Mouse (Mus musculus): ENCODE results near the gene Kcng1. TPM values are rescaled to one million over a fixed set of nuclear protein-coding genes. Genes with fewer than 3 reads are reported as not detected.
A peak's percentile ranks its signal among the peaks of the same experiment; 100 is the strongest.

Gene Kcng1
- polyA plus RNA-seq, 2 experiments = 0.02 to 0.09 TPM

DNA sequence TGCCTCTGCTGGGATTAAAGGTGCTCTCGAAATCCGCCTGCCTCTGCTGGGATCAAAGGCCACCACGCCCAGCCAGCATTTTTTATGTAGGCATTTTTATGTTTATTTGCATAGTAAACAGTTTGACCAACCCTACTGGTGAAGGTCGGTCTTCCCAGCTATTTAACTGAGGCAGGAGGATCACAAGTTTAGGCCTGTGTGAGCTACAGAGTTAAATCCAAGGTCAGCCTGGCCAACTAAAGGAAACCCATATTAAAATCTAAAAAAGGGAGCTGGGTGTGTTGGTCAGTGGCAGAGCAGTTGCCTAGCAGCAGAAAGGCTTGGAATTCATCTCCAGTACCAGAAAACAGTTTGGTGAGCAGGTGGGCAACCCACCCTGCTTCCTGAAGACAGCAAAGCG, 48.2 kb downstream of the Kcng1 start:
- H3K4me1 ChIP-seq (replicated peaks; ENCODE audit: control insufficient read depth in 2 of 2, insufficient read depth in 2 of 2, low read length in 1 of 2) = peaks cover 14 to 18% of the 10 kb centered on the region in 2 experiments
- ATAC-seq (ENCODE audit: insufficient read depth) (no peak), DNase-seq (ENCODE audit: low read depth in 3 of 3, low spot score in 3 of 3) (no peak)
- no peak overlapping the region for H3K4me3 ChIP-seq (ENCODE audit: insufficient read depth in 1 of 2, low read depth in 2 of 2, low read length in 2 of 2)
- 75% methylated on average over 5 of the region's 5 CpGs for WGBS (ENCODE audit: insufficient replicate concordance)
- no peaks in the 10 kb centered on the region for H3K27me3 ChIP-seq (ENCODE audit: control insufficient read depth, insufficient read depth, low read length)
- H3K4me2 ChIP-seq (ENCODE audit: low read depth) = no peak overlapping the region
- H3K9ac ChIP-seq (replicated peaks) = no peak overlapping the region
- H3K9me3 ChIP-seq (ENCODE audit: control insufficient read depth, low read length) = no peaks in the 10 kb centered on the region
- TF ChIP-seq CTCF (IDR thresholded peaks at IDR 0.05; ENCODE audit: low read depth) = no peak
- no peak for TF ChIP-seq EP300 (IDR thresholded peaks at IDR 0.05; ENCODE audit: low read depth)
- H3K27ac ChIP-seq = no peak overlapping the region
- H3K36me3 ChIP-seq (replicated peaks; ENCODE audit: control insufficient read depth, insufficient read depth, low read depth) = peaks cover 4% of the 10 kb centered on the region; the same call in 1 of the 2 replicates

- peak overlapping the region; percentile 94 for H3K9ac ChIP-seq (replicated peaks)
- WGBS (ENCODE audit: insufficient replicate concordance) = 51% methylated on average over 33 of the region's 33 CpGs
- DNase-seq (ENCODE audit: low read depth in 3 of 3, low spot score in 3 of 3) (no peak), ATAC-seq (ENCODE audit: insufficient read depth) (no peak)
- H3K27me3 ChIP-seq (ENCODE audit: control insufficient read depth, insufficient read depth, low read length) = no peaks in the 10 kb centered on the region
- peak overlapping the region; percentile 99 for H3K4me2 ChIP-seq (ENCODE audit: low read depth)
- H3K36me3 ChIP-seq (replicated peaks; ENCODE audit: control insufficient read depth, insufficient read depth, low read depth) = peaks cover 11% of the 10 kb centered on the region
- no peaks in the 10 kb centered on the region for H3K9me3 ChIP-seq (ENCODE audit: control insufficient read depth, low read length)
- H3K27ac ChIP-seq = no peak overlapping the region
- TF ChIP-seq CTCF (IDR thresholded peaks at IDR 0.05; ENCODE audit: low read depth) (no peak), EP300 (IDR thresholded peaks at IDR 0.05; ENCODE audit: low read depth) (no peak)
- peaks cover 21% of the 10 kb centered on the region in 2 experiments for H3K4me1 ChIP-seq (replicated peaks; ENCODE audit: control insufficient read depth in 2 of 2, insufficient read depth in 2 of 2, low read length in 1 of 2)
- peak overlapping the region; percentile 70 to 95 for H3K4me3 ChIP-seq (ENCODE audit: insufficient read depth in 1 of 2, low read depth in 2 of 2, low read length in 2 of 2)
Observed at GRCm38 (mm10) chr2:168231471-168231829, 50.1 kb downstream of the Kcng1 start.

- DNase-seq (ENCODE audit: low read depth in 3 of 3, low spot score in 3 of 3) (no peak), ATAC-seq (ENCODE audit: insufficient read depth) (peak; percentile 68)
Observed at GRCm38 (mm10) chr2:168230773-168231470, 50.6 kb downstream of the Kcng1 start.

DNA sequence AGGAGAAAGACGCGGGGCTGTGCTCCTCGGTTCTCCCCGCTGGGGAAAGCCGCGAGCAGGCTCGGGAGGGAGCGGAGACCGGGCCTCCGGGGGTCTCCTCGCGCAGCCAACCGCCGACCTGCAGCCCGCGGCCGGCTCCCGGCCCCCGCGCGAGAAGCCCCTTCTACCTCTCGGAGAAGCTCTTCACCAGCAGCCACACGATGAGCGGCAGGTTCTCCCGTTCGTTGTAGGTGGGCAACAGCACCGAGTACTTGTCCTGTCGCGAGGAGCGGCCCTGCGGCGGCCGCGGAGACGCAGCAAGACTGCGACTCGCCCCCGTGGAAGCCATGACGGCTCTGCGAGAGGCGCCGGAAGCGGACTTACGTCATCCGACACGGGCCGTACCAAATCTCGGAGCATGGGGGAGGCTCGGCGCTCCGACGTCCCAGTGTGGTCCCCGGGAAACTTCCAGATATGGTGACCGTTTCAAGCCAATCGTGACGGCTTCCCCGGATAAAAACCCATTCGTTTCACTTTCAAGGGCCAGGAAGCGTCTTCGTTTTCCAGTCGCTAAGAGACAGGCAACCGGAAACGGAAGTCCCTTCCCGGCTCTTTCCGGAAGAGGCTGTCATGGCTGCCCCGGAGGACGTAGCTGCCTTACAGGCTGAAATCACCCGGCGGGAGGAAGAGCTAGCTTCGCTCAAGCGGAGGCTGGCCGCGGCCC, 51.4 kb downstream of the Kcng1 start, which contains the start of the genes Gm20716, Dpm1 and Mocs3:
Gene Gm20716 (minus strand): TSS at position 339 of the 703 bp plus-strand sequence.
Gene Dpm1 (minus strand): TSS at position 566 of the 703 bp plus-strand sequence.
Gene Mocs3 (plus strand): TSS at position 597 of the 703 bp plus-strand sequence.
- DNase-seq (ENCODE audit: low read depth in 3 of 3, low spot score in 3 of 3) (peak; percentile 70 to 81 (median 72)), ATAC-seq (ENCODE audit: insufficient read depth) (peak; percentile 84)
- H3K27ac ChIP-seq = peak within 1 kb of the TSS; percentile 11
- H3K4me2 ChIP-seq (ENCODE audit: low read depth) = peak within 1 kb of the TSS; percentile 99
- no peaks in the 10 kb centered on the region for H3K27me3 ChIP-seq (ENCODE audit: control insufficient read depth, insufficient read depth, low read length)
- no peak for TF ChIP-seq EP300 (IDR thresholded peaks at IDR 0.05; ENCODE audit: low read depth)
- no peak for TF ChIP-seq CTCF (IDR thresholded peaks at IDR 0.05; ENCODE audit: low read depth)
- peaks cover 24% of the 10 kb centered on the region for H3K36me3 ChIP-seq (replicated peaks; ENCODE audit: control insufficient read depth, insufficient read depth, low read depth)
- H3K4me1 ChIP-seq (replicated peaks; ENCODE audit: control insufficient read depth in 2 of 2, insufficient read depth in 2 of 2, low read length in 1 of 2) = peaks cover 21% of the 10 kb centered on the region in 2 experiments
- H3K9ac ChIP-seq (replicated peaks) = peak within 1 kb of the TSS; percentile 94
- H3K4me3 ChIP-seq (ENCODE audit: insufficient read depth in 1 of 2, low read depth in 2 of 2, low read length in 2 of 2) = peak within 1 kb of the TSS; percentile 70 to 95
- under 1% methylated on average over 73 of the region's 73 CpGs for WGBS (ENCODE audit: insufficient replicate concordance)
- no peaks in the 10 kb centered on the region for H3K9me3 ChIP-seq (ENCODE audit: control insufficient read depth, low read length)

More at GRCm38 (mm10) chr2:168230773-168231470, 50.6 kb downstream of the Kcng1 start:
- Histone ChIP-seq H3K4me1 (replicated peaks; ENCODE audit: control insufficient read depth in 2 of 2, insufficient read depth in 2 of 2, low read length in 1 of 2) (peaks cover 21% of the 10 kb centered on the region in 2 experiments), H3K9ac (replicated peaks) (peak overlapping the region; percentile 94), H3K4me3 (ENCODE audit: insufficient read depth in 1 of 2, low read depth in 2 of 2, low read length in 2 of 2) (peak overlapping the region; percentile 70 to 95), H3K4me2 (ENCODE audit: low read depth) (peak overlapping the region; percentile 99), H3K36me3 (replicated peaks; ENCODE audit: control insufficient read depth, insufficient read depth, low read depth) (peaks cover 16% of the 10 kb centered on the region), H3K9me3 (ENCODE audit: control insufficient read depth, low read length) (no peaks in the 10 kb centered on the region), H3K27me3 (ENCODE audit: control insufficient read depth, insufficient read depth, low read length) (no peaks in the 10 kb centered on the region), H3K27ac (peak overlapping the region; percentile 11; the same call in 1 of the 2 replicates)
- WGBS (ENCODE audit: insufficient replicate concordance) = 1% methylated on average over 105 of the region's 105 CpGs
- TF ChIP-seq EP300 (IDR thresholded peaks at IDR 0.05; ENCODE audit: low read depth) (no peak), CTCF (IDR thresholded peaks at IDR 0.05; ENCODE audit: low read depth) (no peak)

All from liver, embryonic 14.5 days (tissue).